Mouse (Mus musculus): ENCODE results near the gene Mrgprd. TPM values are rescaled to one million over a fixed set of nuclear protein-coding genes. Genes with fewer than 3 reads are reported as not detected.

The Mrgprd gene
- polyA plus RNA-seq, 1 experiment: not detected

DNA sequence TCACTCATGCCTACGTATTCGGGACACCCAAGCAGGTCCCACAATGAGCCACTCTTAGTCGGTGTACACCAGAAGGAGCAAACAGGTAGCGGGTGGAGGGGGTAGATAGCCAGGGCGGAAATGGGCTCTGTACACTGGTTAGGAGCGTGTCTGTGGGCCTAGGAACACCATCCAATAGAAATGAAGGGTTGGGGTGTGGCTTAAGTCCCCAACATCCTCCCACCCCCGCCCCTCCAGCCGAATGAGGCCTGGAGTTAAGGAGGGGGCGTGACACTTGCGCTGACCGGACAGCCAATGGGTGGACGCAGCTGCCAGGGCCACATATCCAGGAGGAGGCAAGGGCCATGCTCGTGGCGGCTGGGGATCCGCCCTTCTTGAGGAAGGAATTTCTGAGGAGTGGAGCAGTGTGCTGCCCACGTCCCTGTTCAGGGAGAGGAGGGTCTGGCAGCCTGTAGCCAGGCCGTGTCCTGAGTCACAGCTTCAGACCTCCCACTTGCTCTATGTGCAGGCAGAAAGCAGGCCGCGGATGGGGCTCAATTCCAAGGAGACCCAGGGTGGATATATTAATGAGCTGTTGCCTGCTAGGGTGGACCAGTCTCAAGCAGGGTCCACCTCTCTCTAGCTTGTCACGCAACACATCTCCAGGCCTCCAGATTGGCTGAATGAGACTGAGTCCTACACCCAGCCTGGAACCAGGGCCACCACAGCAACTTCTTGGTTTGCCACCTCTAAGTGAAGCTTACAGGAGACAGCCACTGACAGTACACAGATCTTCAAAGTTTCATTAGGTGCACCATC, 11.9 kb upstream of the Mrgprd start:
- Histone ChIP-seq H3K4me1 (ENCODE audit: control insufficient read depth, insufficient read depth, low read length) (no peaks in the 10 kb centered on the region), H3K27ac (ENCODE audit: insufficient read depth, low read depth, low read length) (no peak overlapping the region), H3K4me3 (ENCODE audit: insufficient read depth, low read depth, low read length) (no peak overlapping the region), H3K27me3 (replicated peaks; ENCODE audit: control insufficient read depth, insufficient read depth, low read length) (no peaks in the 10 kb centered on the region), H3K36me3 (ENCODE audit: control insufficient read depth, insufficient read depth, low read length) (no peaks in the 10 kb centered on the region)
- peak; percentile 57 for DNase-seq
- WGBS: 24% methylated on average over 20 of the region's 20 CpGs
- no peak for TF ChIP-seq CTCF (conservative IDR thresholded peaks at IDR 0.05; ENCODE audit: insufficient read depth, insufficient read length, low read depth, low read length)
- TF ChIP-seq POLR2A (IDR thresholded peaks at IDR 0.05; ENCODE audit: low read depth, low read length): no peak

DNA sequence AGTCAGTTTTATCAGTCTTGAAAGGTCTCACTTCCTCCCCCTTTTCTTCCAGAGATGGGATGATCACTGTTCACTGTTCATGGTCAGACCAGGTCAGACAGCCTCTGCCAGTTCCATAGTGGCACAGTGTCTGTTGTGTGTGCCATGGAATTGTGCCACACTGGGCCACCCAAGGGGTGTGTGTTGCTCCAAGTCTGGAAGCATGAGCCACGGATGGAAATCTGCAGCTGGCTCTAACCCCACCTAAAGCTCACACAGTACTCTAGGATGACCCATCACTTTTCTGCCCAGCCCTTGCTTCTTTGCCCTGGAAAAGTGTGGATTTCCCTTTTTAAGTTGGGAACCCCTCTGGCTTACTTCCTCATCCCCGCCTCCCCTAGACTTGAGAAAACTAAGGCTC, 10.5 kb upstream of the Mrgprd start:
- WGBS: 92% methylated on average over 2 of the region's 2 CpGs
- no peak for DNase-seq
- Histone ChIP-seq H3K4me3 (ENCODE audit: insufficient read depth, low read depth, low read length) (no peak overlapping the region), H3K27me3 (replicated peaks; ENCODE audit: control insufficient read depth, insufficient read depth, low read length) (no peaks in the 10 kb centered on the region), H3K27ac (ENCODE audit: insufficient read depth, low read depth, low read length) (no peak overlapping the region), H3K4me1 (ENCODE audit: control insufficient read depth, insufficient read depth, low read length) (no peaks in the 10 kb centered on the region), H3K36me3 (ENCODE audit: control insufficient read depth, insufficient read depth, low read length) (no peaks in the 10 kb centered on the region)
- no peak for TF ChIP-seq CTCF (conservative IDR thresholded peaks at IDR 0.05; ENCODE audit: insufficient read depth, insufficient read length, low read depth, low read length)
- TF ChIP-seq POLR2A (IDR thresholded peaks at IDR 0.05; ENCODE audit: low read depth, low read length): no peak

GRCm38 (mm10) chr7:145307636-145308035, 7.0 kb upstream of the Mrgprd start:
- H3K36me3 ChIP-seq (ENCODE audit: control insufficient read depth, insufficient read depth, low read length): no peaks in the 10 kb centered on the region

GRCm38 (mm10) chr7:145308061-145308675, 6.5 kb upstream of the Mrgprd start:
- TF ChIP-seq CTCF (conservative IDR thresholded peaks at IDR 0.05; ENCODE audit: insufficient read depth, insufficient read length, low read depth, low read length) (no peak), POLR2A (IDR thresholded peaks at IDR 0.05; ENCODE audit: low read depth, low read length) (no peak)
- WGBS: 87% methylated on average over 30 of the region's 30 CpGs

More at GRCm38 (mm10) chr7:145307636-145308035, 7.0 kb upstream of the Mrgprd start:
- Histone ChIP-seq H3K4me3 (ENCODE audit: insufficient read depth, low read depth, low read length) (no peak overlapping the region), H3K27me3 (replicated peaks; ENCODE audit: control insufficient read depth, insufficient read depth, low read length) (no peaks in the 10 kb centered on the region), H3K4me1 (ENCODE audit: control insufficient read depth, insufficient read depth, low read length) (no peaks in the 10 kb centered on the region), H3K27ac (ENCODE audit: insufficient read depth, low read depth, low read length) (no peak overlapping the region)
- TF ChIP-seq CTCF (conservative IDR thresholded peaks at IDR 0.05; ENCODE audit: insufficient read depth, insufficient read length, low read depth, low read length) (no peak), POLR2A (IDR thresholded peaks at IDR 0.05; ENCODE audit: low read depth, low read length) (no peak)
- no peak for DNase-seq
- WGBS: 92% methylated on average over 10 of the region's 10 CpGs

GRCm38 (mm10) chr7:145308866-145309265, 5.8 kb upstream of the Mrgprd start:
- TF ChIP-seq CTCF (conservative IDR thresholded peaks at IDR 0.05; ENCODE audit: insufficient read depth, insufficient read length, low read depth, low read length): no peak
- no peak for TF ChIP-seq POLR2A (IDR thresholded peaks at IDR 0.05; ENCODE audit: low read depth, low read length)
- no peak overlapping the region for H3K27ac ChIP-seq (ENCODE audit: insufficient read depth, low read depth, low read length)
- H3K36me3 ChIP-seq (ENCODE audit: control insufficient read depth, insufficient read depth, low read length): no peaks in the 10 kb centered on the region
- H3K27me3 ChIP-seq (replicated peaks; ENCODE audit: control insufficient read depth, insufficient read depth, low read length): no peaks in the 10 kb centered on the region
- no peak for DNase-seq
- no peaks in the 10 kb centered on the region for H3K4me1 ChIP-seq (ENCODE audit: control insufficient read depth, insufficient read depth, low read length)
- WGBS: 79% methylated on average over 4 of the region's 4 CpGs
- H3K4me3 ChIP-seq (ENCODE audit: insufficient read depth, low read depth, low read length): no peak overlapping the region

More at GRCm38 (mm10) chr7:145308061-145308675, 6.5 kb upstream of the Mrgprd start:
- Histone ChIP-seq H3K4me1 (ENCODE audit: control insufficient read depth, insufficient read depth, low read length) (no peaks in the 10 kb centered on the region), H3K36me3 (ENCODE audit: control insufficient read depth, insufficient read depth, low read length) (no peaks in the 10 kb centered on the region), H3K27me3 (replicated peaks; ENCODE audit: control insufficient read depth, insufficient read depth, low read length) (no peaks in the 10 kb centered on the region), H3K27ac (ENCODE audit: insufficient read depth, low read depth, low read length) (no peak overlapping the region), H3K4me3 (ENCODE audit: insufficient read depth, low read depth, low read length) (no peak overlapping the region)
- no peak for DNase-seq

- no peak overlapping the region for H3K4me3 ChIP-seq (ENCODE audit: insufficient read depth, low read depth, low read length)
- TF ChIP-seq POLR2A (IDR thresholded peaks at IDR 0.05; ENCODE audit: low read depth, low read length) (no peak), CTCF (conservative IDR thresholded peaks at IDR 0.05; ENCODE audit: insufficient read depth, insufficient read length, low read depth, low read length) (no peak)
- H3K4me1 ChIP-seq (ENCODE audit: control insufficient read depth, insufficient read depth, low read length): no peaks in the 10 kb centered on the region
- H3K27ac ChIP-seq (ENCODE audit: insufficient read depth, low read depth, low read length): no peak overlapping the region
- WGBS: 80% methylated on average over 1 of the region's 1 CpGs
- no peaks in the 10 kb centered on the region for H3K36me3 ChIP-seq (ENCODE audit: control insufficient read depth, insufficient read depth, low read length)
- DNase-seq: no peak
- H3K27me3 ChIP-seq (replicated peaks; ENCODE audit: control insufficient read depth, insufficient read depth, low read length): no peaks in the 10 kb centered on the region
Observed at GRCm38 (mm10) chr7:145309877-145310276, 4.8 kb upstream of the Mrgprd start.

DNA sequence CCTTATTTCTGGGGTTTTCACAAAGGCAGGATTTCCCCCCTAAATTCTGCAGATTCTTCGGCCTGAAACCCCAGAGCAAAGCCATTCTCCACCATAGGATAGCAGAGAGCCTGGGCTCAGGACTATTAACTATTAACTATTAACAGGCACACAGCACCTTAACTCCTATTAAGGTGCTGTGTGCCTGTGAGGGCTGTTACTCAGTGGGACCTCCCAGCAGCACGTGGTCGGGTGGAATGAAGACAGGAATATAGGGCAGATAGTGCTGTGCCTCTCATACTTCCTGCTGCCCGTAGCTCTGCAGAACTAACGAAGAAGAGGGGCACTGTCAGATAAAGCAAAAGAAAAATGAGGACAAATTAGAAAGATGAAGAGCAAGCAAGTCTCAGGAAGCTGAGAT, 4.1 kb upstream of the Mrgprd start:
- TF ChIP-seq CTCF (conservative IDR thresholded peaks at IDR 0.05; ENCODE audit: insufficient read depth, insufficient read length, low read depth, low read length) (no peak), POLR2A (IDR thresholded peaks at IDR 0.05; ENCODE audit: low read depth, low read length) (no peak)
- 36% methylated on average over 5 of the region's 5 CpGs for WGBS
- DNase-seq: no peak
- H3K27me3 ChIP-seq (replicated peaks; ENCODE audit: control insufficient read depth, insufficient read depth, low read length): no peaks in the 10 kb centered on the region
- no peak overlapping the region for H3K27ac ChIP-seq (ENCODE audit: insufficient read depth, low read depth, low read length)
- H3K36me3 ChIP-seq (ENCODE audit: control insufficient read depth, insufficient read depth, low read length): no peaks in the 10 kb centered on the region
- H3K4me3 ChIP-seq (ENCODE audit: insufficient read depth, low read depth, low read length): no peak overlapping the region
- no peaks in the 10 kb centered on the region for H3K4me1 ChIP-seq (ENCODE audit: control insufficient read depth, insufficient read depth, low read length)
